Mouse (Mus musculus) E14TG2a.4 (cell line): ENCODE results near the gene Hoxb3.

Experiments
- H3K27me3 ChIP-seq: 2 replicates; pipeline ENCODE4 v1.6.1; 2014; ENCODE audit warnings: low read length, control low read depth; ENCODE audit not compliant: insufficient read depth
- H3K36me3 ChIP-seq: 2 replicates; pipeline ENCODE4 v1.6.1; 2014; ENCODE audit warnings: low read length, control low read depth; ENCODE audit not compliant: insufficient read depth
- H3K4me1 ChIP-seq: replicated peaks from 2 replicates; pipeline ENCODE4 v1.6.1; 2014; ENCODE audit warnings: low read depth, low read length, control low read depth
- H3K4me3 ChIP-seq: replicated peaks from 2 replicates; pipeline ENCODE4 v1.5.1; 2014; ENCODE audit warnings: mild to moderate bottlenecking, low read length
- H3K9me3 ChIP-seq: 2 replicates; pipeline ENCODE4 v1.6.1; 2014; ENCODE audit warnings: low read length, control low read depth
- CTCF ChIP-seq: conservative IDR thresholded peaks from 2 replicates; pipeline ENCODE4 v1.5.1; 2014; ENCODE audit warnings: low read length
- NANOG ChIP-seq: IDR thresholded peaks from 2 replicates; pipeline ENCODE4 v1.6.1; 2014; ENCODE audit warnings: borderline replicate concordance, low read length, mixed read lengths
- POU5F1 ChIP-seq: IDR thresholded peaks from 2 replicates; pipeline ENCODE4 v1.6.1; 2014; ENCODE audit warnings: low read length, borderline replicate concordance

Gene Hoxb3

DNA sequence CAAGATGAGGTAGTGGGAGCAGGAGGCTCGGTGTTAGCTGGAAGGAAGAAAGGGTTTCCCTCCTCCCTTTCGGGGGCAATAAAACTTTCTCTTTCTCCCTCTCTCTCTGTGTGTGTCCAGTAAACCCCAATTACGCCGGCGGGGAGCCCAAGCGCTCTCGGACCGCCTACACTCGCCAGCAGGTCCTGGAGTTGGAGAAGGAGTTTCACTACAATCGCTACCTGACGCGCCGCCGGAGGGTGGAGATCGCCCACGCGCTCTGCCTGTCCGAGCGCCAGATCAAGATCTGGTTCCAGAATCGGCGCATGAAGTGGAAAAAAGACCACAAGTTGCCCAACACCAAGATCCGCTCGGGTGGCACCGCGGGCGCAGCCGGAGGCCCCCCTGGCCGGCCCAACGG is 3.2 kb upstream of the Hoxb3 start:
- TF ChIP-seq NANOG (no peak), CTCF (no peak), POU5F1 (no peak)
- H3K36me3 ChIP-seq, result no peaks in the 10 kb centered on the region
- H3K4me3 ChIP-seq, result peak overlapping the region; percentile 37; the same call in 1 of the 2 replicates
- no peaks in the 10 kb centered on the region for H3K9me3 ChIP-seq
- peaks cover 98% of the 10 kb centered on the region for H3K27me3 ChIP-seq
- H3K4me1 ChIP-seq, result peaks cover 30% of the 10 kb centered on the region

DNA sequence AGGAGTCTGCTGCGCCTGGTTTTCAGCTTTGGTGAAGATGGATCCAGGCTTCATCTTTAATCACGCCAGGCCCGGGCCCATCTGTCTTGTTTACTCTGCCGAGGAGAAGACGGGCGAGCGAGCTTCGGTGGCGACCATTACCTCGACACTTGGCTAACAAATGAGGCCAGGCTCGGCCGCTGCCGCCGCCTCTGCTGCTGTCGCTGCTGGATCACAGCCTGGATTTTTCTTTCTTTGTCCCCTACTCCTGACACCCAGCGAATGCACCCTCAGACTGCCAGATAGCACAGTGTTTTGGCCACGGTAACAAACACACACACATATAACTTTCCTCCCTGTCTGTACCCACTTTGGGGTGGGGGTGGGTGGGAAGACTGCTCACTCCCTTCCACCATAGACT is 2.4 kb upstream of the Hoxb3 start:
- Histone ChIP-seq H3K9me3 (no peaks in the 10 kb centered on the region), H3K36me3 (no peaks in the 10 kb centered on the region), H3K4me1 (peaks cover 27% of the 10 kb centered on the region), H3K4me3 (no peak overlapping the region), H3K27me3 (peaks cover 98% of the 10 kb centered on the region)
- no peak for TF ChIP-seq POU5F1
- TF ChIP-seq NANOG, result no peak
- TF ChIP-seq CTCF, result no peak

GRCm38 (mm10) chr11:96321846-96322245 is 1.3 kb upstream of the Hoxb3 start:
- TF ChIP-seq NANOG, result no peak
- no peak for TF ChIP-seq POU5F1
- no peak for TF ChIP-seq CTCF
- Histone ChIP-seq H3K36me3 (no peaks in the 10 kb centered on the region), H3K27me3 (peaks cover 98% of the 10 kb centered on the region), H3K4me1 (peaks cover 39% of the 10 kb centered on the region), H3K9me3 (no peaks in the 10 kb centered on the region), H3K4me3 (no peak overlapping the region)

DNA sequence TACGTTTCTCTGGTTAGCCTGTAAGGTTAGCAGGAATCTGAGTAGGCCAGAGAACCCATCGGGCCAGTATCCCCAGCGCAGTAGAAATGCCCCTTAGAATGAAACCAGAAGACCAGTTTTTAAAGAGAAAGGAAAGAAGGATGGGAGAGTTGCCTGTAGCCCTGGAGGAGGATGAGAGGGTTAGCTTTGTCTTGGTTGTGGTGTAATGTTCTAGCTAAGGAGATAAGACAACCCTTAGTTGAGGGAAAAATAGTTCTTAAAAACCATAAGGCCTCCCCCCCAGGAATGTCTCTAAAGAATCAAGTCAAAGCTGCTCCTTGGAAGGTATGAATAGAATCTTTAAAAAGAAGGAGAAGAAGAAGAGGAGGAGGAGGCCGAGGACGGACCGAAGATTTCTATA is 388 bp upstream of the Hoxb3 start:
- TF ChIP-seq CTCF (no peak), NANOG (no peak), POU5F1 (no peak)
- no peak overlapping the region for H3K4me3 ChIP-seq
- peaks cover 42% of the 10 kb centered on the region for H3K4me1 ChIP-seq

GRCm38 (mm10) chr11:96324125-96324524 is 999 bp downstream of the Hoxb3 start:
- Histone ChIP-seq H3K36me3 (no peaks in the 10 kb centered on the region), H3K4me3 (no peak overlapping the region), H3K27me3 (peaks cover 100% of the 10 kb centered on the region), H3K4me1 (peaks cover 36% of the 10 kb centered on the region), H3K9me3 (peaks cover 2% of the 10 kb centered on the region; the same call in 1 of the 2 replicates)
- TF ChIP-seq CTCF, result no peak
- no peak for TF ChIP-seq NANOG
- TF ChIP-seq POU5F1, result no peak

More for the DNA sequence above, 388 bp upstream of the Hoxb3 start:
- Histone ChIP-seq H3K9me3 (no peaks in the 10 kb centered on the region; the same call in 1 of the 2 replicates), H3K36me3 (no peaks in the 10 kb centered on the region), H3K27me3 (peaks cover 98% of the 10 kb centered on the region)

- Histone ChIP-seq H3K4me3 (no peak overlapping the region), H3K27me3 (peaks cover 100% of the 10 kb centered on the region), H3K9me3 (peaks cover 7% of the 10 kb centered on the region), H3K36me3 (no peaks in the 10 kb centered on the region), H3K4me1 (peaks cover 33% of the 10 kb centered on the region)
- no peak for TF ChIP-seq CTCF
- TF ChIP-seq NANOG, result no peak
- no peak for TF ChIP-seq POU5F1
Measured at GRCm38 (mm10) chr11:96324965-96325364, 1.8 kb downstream of the Hoxb3 start.

DNA sequence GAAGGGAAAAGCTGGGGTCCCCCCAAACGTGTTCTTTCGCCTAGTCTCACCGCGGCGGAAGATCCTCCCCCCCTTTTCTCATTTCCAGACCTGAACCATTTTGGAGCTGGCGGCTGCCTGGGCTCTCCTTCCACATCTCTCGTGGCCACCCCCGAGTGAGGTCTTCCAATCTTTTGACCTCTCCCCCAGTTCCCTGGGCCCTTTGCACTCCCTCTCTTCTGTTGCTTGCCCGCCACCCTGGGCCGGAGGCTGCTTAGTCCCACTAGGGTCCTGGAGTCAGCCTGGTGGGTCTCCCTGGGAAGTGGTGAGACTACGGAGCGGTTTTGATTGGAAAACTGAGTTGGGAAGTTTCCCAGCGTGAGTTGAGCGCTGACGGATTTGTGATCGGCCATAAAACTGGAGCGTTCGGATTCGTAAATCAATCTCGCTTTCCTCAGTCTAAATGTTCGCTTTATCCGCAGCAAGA is 2.7 kb downstream of the Hoxb3 start:
- Histone ChIP-seq H3K36me3 (no peaks in the 10 kb centered on the region), H3K4me1 (peaks cover 41% of the 10 kb centered on the region), H3K4me3 (no peak overlapping the region; the same call in 1 of the 2 replicates), H3K9me3 (peaks cover 9% of the 10 kb centered on the region), H3K27me3 (peaks cover 100% of the 10 kb centered on the region)
- TF ChIP-seq POU5F1 (no peak), NANOG (no peak), CTCF (no peak)

DNA sequence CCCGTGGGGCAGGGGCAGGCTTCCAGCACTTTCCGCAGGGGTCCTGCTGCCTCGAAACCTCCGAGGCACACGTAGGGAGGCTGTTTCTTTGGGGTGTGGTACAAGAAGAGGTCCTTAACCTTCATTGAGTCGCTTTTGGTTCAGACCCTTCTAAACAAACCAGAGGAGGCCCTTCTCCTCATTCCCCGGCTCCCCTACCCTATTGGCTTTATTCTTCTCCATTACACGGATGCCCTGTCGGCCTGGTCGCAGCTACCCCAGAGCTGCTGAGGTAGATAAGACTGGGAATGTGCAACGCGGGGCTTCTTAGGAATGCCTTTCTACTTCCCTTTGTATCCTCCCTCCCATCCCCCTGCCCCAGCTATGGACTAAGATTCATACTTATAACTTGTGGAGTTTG is 3.6 kb downstream of the Hoxb3 start:
- H3K36me3 ChIP-seq, result no peaks in the 10 kb centered on the region
- H3K4me1 ChIP-seq, result peaks cover 45% of the 10 kb centered on the region
- peaks cover 9% of the 10 kb centered on the region for H3K9me3 ChIP-seq
- no peak overlapping the region for H3K4me3 ChIP-seq
- no peak for TF ChIP-seq NANOG
- peaks cover 100% of the 10 kb centered on the region for H3K27me3 ChIP-seq

GRCm38 (mm10) chr11:96327122-96327521 is 4.0 kb downstream of the Hoxb3 start:
- peaks cover 49% of the 10 kb centered on the region for H3K4me1 ChIP-seq
- peaks cover 9% of the 10 kb centered on the region for H3K9me3 ChIP-seq
- no peaks in the 10 kb centered on the region for H3K36me3 ChIP-seq
- TF ChIP-seq CTCF (no peak), NANOG (no peak), POU5F1 (no peak)
- peaks cover 100% of the 10 kb centered on the region for H3K27me3 ChIP-seq
- H3K4me3 ChIP-seq, result no peak overlapping the region
